Mouse (Mus musculus) stomach, postnatal 0 days (tissue): ENCODE measurements at regions not wholly inside any gene's neighbourhood (a gene's known extent, or its start where the extent isn't known, plus 50 kb on each side); places are given as distances from the start of the nearest gene placed in this dataset.

ENCODE experiments used
- CTCF ChIP-seq: IDR thresholded peaks from 2 replicates; pipeline ENCODE4 v1.5.1; 2016; ENCODE audit warnings: antibody characterized with exemption, low read depth, mild to moderate bottlenecking, moderate library complexity
- EP300 ChIP-seq: optimal IDR thresholded peaks from 2 replicates; pipeline ENCODE3; 2016; ENCODE audit warnings: antibody characterized with exemption

GRCm38 (mm10) chr13:37288993-37289392 is 56.0 kb upstream of the Ly86 start:
- TF ChIP-seq CTCF (no peak), EP300 (no peak)
